Mouse (Mus musculus): Measurements from ENCODE around the gene Smad1.

Gene Smad1

GRCm38 (mm10) chr8:79325510-79325909 lies 73.8 kb downstream of the Smad1 start:
- in situ Hi-C loops (cut with MboI; ENCODE audit: low pct_unique_long_range_greater_than_20kb in 1 of 2, low sequenced_read_pairs in 2 of 2, unreplicated experiment in 1 of 2): no loop called here

DNA sequence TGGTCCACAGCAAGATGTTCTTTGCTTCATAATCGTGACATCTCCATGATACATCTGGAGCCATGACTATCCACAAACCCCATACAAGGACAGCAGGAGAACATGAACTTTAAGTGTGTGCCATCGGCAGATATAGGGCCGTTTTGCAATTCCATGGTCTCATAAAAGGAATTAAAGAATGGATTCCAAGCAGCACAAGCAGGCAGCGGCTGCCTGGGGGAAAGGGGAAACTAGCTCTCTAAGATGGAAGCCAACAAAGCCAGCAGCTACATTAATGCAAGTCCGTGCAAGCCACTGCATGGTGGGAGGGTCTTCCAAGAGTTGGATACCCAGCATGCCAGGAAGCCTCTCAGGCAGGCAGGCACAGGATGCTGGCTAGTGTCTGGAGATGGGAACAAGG lies 74.4 kb downstream of the Smad1 start:
- in situ Hi-C loops (cut with MboI; ENCODE audit: low pct_unique_long_range_greater_than_20kb in 1 of 2, low sequenced_read_pairs in 2 of 2, unreplicated experiment in 1 of 2): no loop called here

- in situ Hi-C loops (cut with MboI; ENCODE audit: low pct_unique_long_range_greater_than_20kb in 1 of 2, low sequenced_read_pairs in 2 of 2, unreplicated experiment in 1 of 2): no loop called here
Measured at GRCm38 (mm10) chr8:79324036-79324435, 75.3 kb downstream of the Smad1 start.

DNA sequence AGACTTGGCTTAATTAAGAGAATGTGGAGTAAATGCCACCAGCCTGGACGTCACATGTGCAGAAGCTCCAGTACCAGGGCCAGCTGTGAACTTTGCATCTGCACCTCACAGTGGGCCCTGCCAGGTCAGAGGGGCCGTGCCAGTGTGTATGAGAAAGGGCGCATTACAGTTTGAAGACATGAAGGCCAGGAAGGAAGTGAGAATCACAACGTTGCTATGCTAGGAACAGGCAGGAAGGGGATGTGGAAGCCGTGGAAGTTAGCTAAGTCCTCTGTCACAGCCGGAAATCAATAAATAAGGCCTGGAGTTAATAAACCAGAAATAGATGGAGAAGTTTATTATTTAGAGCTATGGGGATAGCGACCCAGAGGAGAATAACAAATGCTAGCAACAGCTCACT lies 76.2 kb downstream of the Smad1 start:
- in situ Hi-C loops (cut with MboI; ENCODE audit: low pct_unique_long_range_greater_than_20kb in 1 of 2, low sequenced_read_pairs in 2 of 2, unreplicated experiment in 1 of 2): no loop called here

DNA sequence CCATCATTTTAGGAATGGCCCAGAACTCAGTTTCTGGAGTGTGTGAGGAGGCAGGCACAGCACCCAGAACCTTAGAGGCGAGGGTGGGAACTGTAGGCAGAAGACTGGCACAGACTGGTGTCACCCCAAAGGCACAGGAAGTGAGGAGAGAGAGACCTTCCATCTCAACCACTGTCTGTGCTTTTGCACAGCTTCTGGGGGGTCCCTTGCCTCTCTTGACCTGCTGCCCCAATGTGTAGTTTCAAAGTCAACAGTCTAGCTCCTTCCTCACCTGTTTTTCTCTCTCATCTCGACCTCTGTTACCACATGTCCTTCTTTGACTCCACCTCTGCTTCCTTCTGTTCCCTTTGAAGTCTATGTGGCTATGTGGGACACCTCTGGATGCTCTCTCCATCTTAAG lies 88.5 kb downstream of the Smad1 start:
- in situ Hi-C loops (cut with MboI; ENCODE audit: low pct_unique_long_range_greater_than_20kb in 1 of 2, low sequenced_read_pairs in 2 of 2, unreplicated experiment in 1 of 2): no loop called here

- in situ Hi-C loops (cut with MboI; ENCODE audit: low pct_unique_long_range_greater_than_20kb in 1 of 2, low sequenced_read_pairs in 2 of 2, unreplicated experiment in 1 of 2): no loop called here
Measured at GRCm38 (mm10) chr8:79305941-79306340, 93.4 kb downstream of the Smad1 start.

GRCm38 (mm10) chr8:79301548-79301947 lies 97.8 kb downstream of the Smad1 start:
- in situ Hi-C loops (cut with MboI; ENCODE audit: low pct_unique_long_range_greater_than_20kb in 1 of 2, low sequenced_read_pairs in 2 of 2, unreplicated experiment in 1 of 2): no loop called here

DNA sequence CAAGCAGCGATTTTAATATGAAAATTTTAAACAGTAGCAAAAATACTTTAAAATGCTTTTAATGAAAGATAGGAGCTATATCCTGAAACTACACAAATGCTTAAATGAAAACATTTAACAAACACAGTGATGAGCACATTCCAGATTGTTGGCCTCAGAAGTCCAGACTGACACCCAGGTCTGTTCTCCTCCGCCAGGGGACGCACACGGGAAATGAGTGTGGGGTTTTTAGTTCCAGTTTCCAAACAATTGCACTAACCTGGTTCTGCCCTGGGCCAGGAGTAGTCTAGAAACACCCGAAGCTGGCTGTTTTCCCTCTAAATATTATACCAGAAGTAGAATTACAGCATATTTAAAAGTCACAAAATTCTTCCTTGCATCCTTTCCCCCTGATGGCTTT lies 99.6 kb downstream of the Smad1 start:
- in situ Hi-C loops (cut with MboI; ENCODE audit: low pct_unique_long_range_greater_than_20kb in 1 of 2, low sequenced_read_pairs in 2 of 2, unreplicated experiment in 1 of 2): no loop called here

DNA sequence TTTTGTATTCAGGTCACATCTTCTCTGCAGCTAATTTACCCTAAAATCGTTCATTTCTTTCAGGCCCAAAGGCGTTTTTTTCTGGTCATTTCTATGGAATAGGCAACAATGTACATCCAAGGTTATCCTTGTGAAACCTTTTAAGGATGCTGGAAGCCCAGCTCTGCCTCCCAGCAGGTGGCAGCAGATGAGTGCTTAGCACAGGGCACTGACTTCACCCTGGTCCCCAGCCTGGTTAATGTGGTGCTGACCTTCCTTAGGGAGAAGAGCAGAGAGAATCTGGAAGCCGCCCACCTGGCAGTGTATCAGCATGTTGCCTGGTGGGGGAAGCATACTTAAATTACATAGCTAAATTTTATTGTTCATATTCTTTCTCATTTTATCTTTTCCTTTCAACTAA lies 101.6 kb downstream of the Smad1 start:
- in situ Hi-C loops (cut with MboI; ENCODE audit: low pct_unique_long_range_greater_than_20kb in 1 of 2, low sequenced_read_pairs in 2 of 2, unreplicated experiment in 1 of 2): no loop called here

GRCm38 (mm10) chr8:79295276-79296105 lies 103.8 kb downstream of the Smad1 start:
- in situ Hi-C loops (cut with MboI; ENCODE audit: low pct_unique_long_range_greater_than_20kb in 1 of 2, low sequenced_read_pairs in 2 of 2, unreplicated experiment in 1 of 2): no loop called here

- in situ Hi-C loops (cut with MboI; ENCODE audit: low pct_unique_long_range_greater_than_20kb in 1 of 2, low sequenced_read_pairs in 2 of 2, unreplicated experiment in 1 of 2): no loop called here
Measured at GRCm38 (mm10) chr8:79294610-79295275, 104.6 kb downstream of the Smad1 start, which contains the start of gene Mmaa. Gene Mmaa (minus strand): TSS chr8:79294937.

DNA sequence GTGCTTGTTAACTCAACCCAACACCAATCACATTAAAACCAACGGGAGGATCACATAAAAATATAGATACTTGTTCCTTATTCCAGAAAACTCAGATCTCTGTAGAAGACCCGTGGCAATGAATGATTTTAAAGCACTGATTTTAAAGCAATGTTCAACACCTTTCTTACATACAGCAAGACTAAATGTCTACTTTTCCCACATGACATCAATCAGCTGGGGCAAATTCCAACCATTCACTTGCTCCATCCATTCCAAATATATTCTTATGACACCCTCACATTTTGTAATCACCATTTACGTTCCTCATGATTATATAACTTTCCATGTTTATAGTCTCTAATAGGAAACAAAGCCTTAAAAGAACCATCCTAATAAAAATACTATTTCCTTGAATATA lies 105.5 kb downstream of the Smad1 start:
- in situ Hi-C loops (cut with MboI; ENCODE audit: low pct_unique_long_range_greater_than_20kb in 1 of 2, low sequenced_read_pairs in 2 of 2, unreplicated experiment in 1 of 2): no loop called here

DNA sequence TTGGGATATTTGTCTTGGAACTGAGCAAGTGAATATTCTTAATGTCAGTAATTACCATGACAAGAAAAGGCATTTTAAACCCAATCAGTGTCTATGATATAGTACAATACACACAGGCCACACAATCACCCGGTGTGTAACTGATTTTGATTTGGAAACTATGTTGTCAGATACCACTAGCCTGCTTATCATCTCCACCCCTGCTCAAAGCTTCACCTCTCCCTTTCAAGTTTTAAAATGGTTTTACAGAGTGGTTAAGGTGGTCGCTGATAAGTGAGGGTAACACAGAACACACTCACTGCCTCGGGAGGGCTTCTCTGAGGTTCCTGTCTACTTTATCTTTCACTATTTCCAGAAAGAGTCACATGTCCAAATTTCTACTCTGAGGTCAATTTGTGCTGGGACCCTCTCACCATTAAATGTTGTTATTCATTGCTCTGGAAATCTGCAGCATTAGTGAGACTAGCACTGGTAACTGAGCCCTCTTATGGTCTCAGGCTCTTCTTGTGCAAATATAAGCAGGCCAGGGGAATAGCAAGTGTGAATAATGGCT lies 106.5 kb downstream of the Smad1 start:
- in situ Hi-C loops (cut with MboI; ENCODE audit: low pct_unique_long_range_greater_than_20kb in 1 of 2, low sequenced_read_pairs in 2 of 2, unreplicated experiment in 1 of 2): no loop called here

DNA sequence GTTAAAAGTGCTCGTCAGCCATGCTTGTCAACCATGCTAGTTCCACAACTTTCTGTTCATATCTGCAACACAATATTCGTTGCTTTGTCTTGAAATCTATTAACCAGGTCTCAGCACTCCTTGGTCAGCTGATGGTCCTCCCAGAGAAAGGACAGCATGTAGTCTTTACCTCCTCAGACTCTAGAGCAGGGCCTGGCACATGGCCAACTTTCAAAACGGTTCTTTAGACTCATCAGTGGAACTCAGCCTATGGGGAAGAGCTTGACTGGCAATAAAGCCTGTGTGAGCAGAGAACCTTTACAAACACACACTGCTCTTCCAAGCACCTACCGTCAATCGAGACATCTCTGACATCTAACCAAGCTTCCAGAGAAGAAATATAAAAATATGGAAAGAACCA lies 109.7 kb downstream of the Smad1 start:
- in situ Hi-C loops (cut with MboI; ENCODE audit: low pct_unique_long_range_greater_than_20kb in 1 of 2, low sequenced_read_pairs in 2 of 2, unreplicated experiment in 1 of 2): no loop called here

DNA sequence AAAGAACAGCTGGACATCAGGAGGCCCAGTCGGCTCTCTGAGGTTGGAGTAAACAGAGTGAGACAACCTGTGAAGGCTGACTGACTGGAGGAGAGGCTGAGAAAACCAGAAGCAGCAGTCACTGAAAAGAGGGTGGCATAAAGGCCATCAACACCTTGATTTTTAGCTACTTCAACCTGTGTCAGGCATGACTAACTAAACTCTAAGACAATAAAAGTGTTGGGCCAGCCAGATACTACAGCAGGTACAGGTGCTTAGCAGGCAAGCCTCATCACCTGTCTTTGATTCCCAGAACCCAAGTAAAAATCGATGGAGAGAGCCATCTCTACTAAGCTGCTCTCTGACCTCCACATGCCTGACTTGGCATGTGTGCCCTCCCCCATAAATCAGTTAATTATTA lies 110.6 kb downstream of the Smad1 start:
- in situ Hi-C loops (cut with MboI; ENCODE audit: low pct_unique_long_range_greater_than_20kb in 1 of 2, low sequenced_read_pairs in 2 of 2, unreplicated experiment in 1 of 2): no loop called here

Measured in mouse embryonic stem cell (cell line).